Mouse (Mus musculus) embryonic fibroblast, embryonic 13.5 days (primary cell): Measurements from ENCODE around the gene Hipk2.

Source experiments
- CTCF ChIP-seq: IDR thresholded peaks from 2 replicates; pipeline ENCODE4 v1.5.1; 2011; ENCODE audit warnings: mild to moderate bottlenecking, control low read depth, low read length, moderate library complexity, borderline replicate concordance; ENCODE audit not compliant: insufficient read depth
- POLR2A ChIP-seq: IDR thresholded peaks from 2 replicates; pipeline ENCODE4 v1.6.1; 2011; ENCODE audit warnings: low read depth, mild to moderate bottlenecking, control low read depth, low read length, moderate library complexity

DNA sequence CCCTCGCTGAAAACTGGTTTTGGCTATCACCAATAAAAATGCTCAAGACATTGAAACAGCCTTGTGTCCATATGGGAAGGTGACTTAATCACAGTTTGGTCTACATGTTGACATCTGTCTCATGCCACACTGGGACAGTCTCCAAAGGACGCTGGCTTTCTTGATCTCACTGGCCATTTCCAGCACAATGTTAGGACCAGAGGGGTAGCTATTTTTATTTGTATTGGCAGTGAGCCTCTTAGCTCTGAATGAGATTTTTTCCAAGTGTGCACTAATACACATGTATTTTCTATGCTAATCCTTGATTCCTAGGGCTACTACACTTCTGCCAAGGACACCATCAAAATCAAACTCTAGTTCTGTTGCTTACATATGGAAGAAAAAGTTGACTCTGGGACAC lies 120.8 kb downstream of the Hipk2 start:
- TF ChIP-seq CTCF, result no peak
- no peak for TF ChIP-seq POLR2A
